Mouse (Mus musculus): ENCODE results near the gene Mx1. TPM values are rescaled to one million over a fixed set of nuclear protein-coding genes. Genes with fewer than 3 reads are reported as not detected.

The Mx1 gene
- polyA plus RNA-seq, 1 experiment from 2014 or later, result 0.11 TPM

GRCm38 (mm10) chr16:97498139-97498538 lies 35.4 kb upstream of the Mx1 start:
- H3K27me3 ChIP-seq (ENCODE audit: control insufficient read depth, insufficient read depth, low read length), result no peaks in the 10 kb centered on the region
- no peak overlapping the region for H3K4me3 ChIP-seq (ENCODE audit: low read depth, low read length)
- no peak overlapping the region for H3K4me2 ChIP-seq (ENCODE audit: low read depth, severe bottlenecking)
- DNase-seq (ENCODE audit: low spot score), result no peak
- no peak overlapping the region for H3K27ac ChIP-seq (replicated peaks; ENCODE audit: low read depth, low read length)
- no peaks in the 10 kb centered on the region for H3K4me1 ChIP-seq (ENCODE audit: control insufficient read depth, insufficient read depth, low read length)
- no peaks in the 10 kb centered on the region for H3K36me3 ChIP-seq (ENCODE audit: control insufficient read depth, insufficient read depth, low read length)
- ATAC-seq (ENCODE audit: insufficient number of reproducible peaks, low FRiP score, low TSS enrichment, low read depth), result no peak
- WGBS, result 90% methylated on average over 3 of the region's 3 CpGs
- H3K9me3 ChIP-seq (ENCODE audit: control insufficient read depth, low read length), result no peaks in the 10 kb centered on the region
- no peak overlapping the region for H3K9ac ChIP-seq (ENCODE audit: low read length)

DNA sequence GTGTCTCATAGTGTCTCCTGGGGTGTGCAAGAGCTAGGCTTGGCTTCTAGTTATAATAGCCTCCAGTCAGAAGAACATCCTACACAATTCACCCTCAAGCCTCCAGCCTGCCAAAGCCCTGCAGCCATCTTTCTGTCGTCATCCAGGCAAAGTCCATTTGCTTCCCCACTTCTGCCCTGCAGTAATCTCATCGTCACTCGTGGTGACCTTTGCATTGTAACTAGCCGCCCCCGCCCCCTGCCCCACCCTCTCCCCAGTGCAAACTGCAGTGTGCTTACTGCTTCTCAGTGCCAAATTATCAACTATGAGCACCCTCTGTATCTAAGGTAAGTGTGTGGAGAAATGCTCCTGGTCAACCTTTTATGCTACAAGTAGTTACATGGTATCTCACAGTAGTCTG lies 35.0 kb upstream of the Mx1 start:
- Histone ChIP-seq H3K36me3 (ENCODE audit: control insufficient read depth, insufficient read depth, low read length) (no peaks in the 10 kb centered on the region), H3K4me3 (ENCODE audit: low read depth, low read length) (no peak overlapping the region), H3K27ac (replicated peaks; ENCODE audit: low read depth, low read length) (no peak overlapping the region), H3K9me3 (ENCODE audit: control insufficient read depth, low read length) (no peaks in the 10 kb centered on the region), H3K27me3 (ENCODE audit: control insufficient read depth, insufficient read depth, low read length) (no peaks in the 10 kb centered on the region), H3K4me2 (ENCODE audit: low read depth, severe bottlenecking) (no peak overlapping the region), H3K4me1 (ENCODE audit: control insufficient read depth, insufficient read depth, low read length) (no peaks in the 10 kb centered on the region), H3K9ac (ENCODE audit: low read length) (no peak overlapping the region)
- WGBS, result 45% methylated on average over 5 of the region's 5 CpGs
- DNase-seq (ENCODE audit: low spot score) (no peak), ATAC-seq (ENCODE audit: insufficient number of reproducible peaks, low FRiP score, low TSS enrichment, low read depth) (no peak)

DNA sequence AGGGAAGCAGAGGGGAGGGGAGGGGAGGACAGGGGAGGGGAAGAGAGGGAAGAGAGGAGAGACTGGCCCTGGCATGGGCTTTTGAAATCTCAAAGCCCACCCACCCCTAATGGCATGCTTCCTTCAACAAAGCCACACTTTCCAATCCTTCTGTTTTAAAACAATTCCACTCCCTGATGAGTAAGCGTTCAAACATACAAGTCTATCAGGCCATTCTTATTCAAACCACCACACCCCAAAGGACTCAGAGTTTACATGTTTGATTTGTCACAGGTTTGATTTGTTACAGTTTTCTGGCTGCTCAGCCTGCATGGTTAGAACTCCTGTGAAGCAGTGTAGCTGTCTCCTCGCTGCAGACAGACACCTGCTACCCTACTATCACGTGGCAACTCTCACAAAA lies 33.3 kb upstream of the Mx1 start:
- no peak overlapping the region for H3K27ac ChIP-seq (replicated peaks; ENCODE audit: low read depth, low read length)
- 62% methylated on average over 3 of the region's 3 CpGs for WGBS
- no peak overlapping the region for H3K4me3 ChIP-seq (ENCODE audit: low read depth, low read length)
- no peaks in the 10 kb centered on the region for H3K36me3 ChIP-seq (ENCODE audit: control insufficient read depth, insufficient read depth, low read length)
- H3K4me2 ChIP-seq (ENCODE audit: low read depth, severe bottlenecking), result no peak overlapping the region
- DNase-seq (ENCODE audit: low spot score) (no peak), ATAC-seq (ENCODE audit: insufficient number of reproducible peaks, low FRiP score, low TSS enrichment, low read depth) (no peak)
- no peaks in the 10 kb centered on the region for H3K4me1 ChIP-seq (ENCODE audit: control insufficient read depth, insufficient read depth, low read length)
- H3K9ac ChIP-seq (ENCODE audit: low read length), result no peak overlapping the region
- H3K9me3 ChIP-seq (ENCODE audit: control insufficient read depth, low read length), result no peaks in the 10 kb centered on the region
- H3K27me3 ChIP-seq (ENCODE audit: control insufficient read depth, insufficient read depth, low read length), result no peaks in the 10 kb centered on the region

- Histone ChIP-seq H3K27me3 (ENCODE audit: control insufficient read depth, insufficient read depth, low read length) (no peaks in the 10 kb centered on the region), H3K4me3 (ENCODE audit: low read depth, low read length) (no peak overlapping the region), H3K27ac (replicated peaks; ENCODE audit: low read depth, low read length) (no peak overlapping the region), H3K9ac (ENCODE audit: low read length) (no peak overlapping the region), H3K9me3 (ENCODE audit: control insufficient read depth, low read length) (no peaks in the 10 kb centered on the region), H3K4me1 (ENCODE audit: control insufficient read depth, insufficient read depth, low read length) (no peaks in the 10 kb centered on the region), H3K36me3 (ENCODE audit: control insufficient read depth, insufficient read depth, low read length) (no peaks in the 10 kb centered on the region), H3K4me2 (ENCODE audit: low read depth, severe bottlenecking) (no peak overlapping the region)
- ATAC-seq (ENCODE audit: insufficient number of reproducible peaks, low FRiP score, low TSS enrichment, low read depth), result no peak
- WGBS, result 88% methylated on average over 1 of the region's 1 CpGs
- no peak for DNase-seq (ENCODE audit: low spot score)
These were observed 29.7 kb upstream of the Mx1 start for GRCm38 (mm10) chr16:97492369-97492768.

DNA sequence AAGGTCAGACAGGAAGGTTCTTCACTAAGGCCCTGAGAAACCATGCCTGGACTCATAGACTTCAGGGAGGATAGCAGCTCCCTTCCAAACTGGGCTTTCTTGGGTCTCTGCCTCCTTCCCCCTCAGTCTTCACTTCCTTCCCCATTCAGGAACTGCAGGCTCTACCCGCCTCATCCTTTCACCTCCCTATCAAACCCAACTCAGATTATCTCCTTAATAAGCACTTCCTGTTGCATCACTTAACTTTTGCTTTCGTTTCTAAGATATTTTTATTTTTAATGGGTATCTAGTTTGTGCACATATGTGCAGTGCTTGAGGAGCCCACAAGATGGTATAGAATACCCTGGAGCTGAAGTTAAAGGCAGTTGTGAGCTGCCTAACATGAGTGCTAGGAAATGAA lies 15.9 kb upstream of the Mx1 start:
- H3K4me1 ChIP-seq (ENCODE audit: control insufficient read depth, insufficient read depth, low read length), result no peaks in the 10 kb centered on the region
- no peak overlapping the region for H3K9ac ChIP-seq (ENCODE audit: low read length)
- no peak for ATAC-seq (ENCODE audit: insufficient number of reproducible peaks, low FRiP score, low TSS enrichment, low read depth)
- no peaks in the 10 kb centered on the region for H3K27me3 ChIP-seq (ENCODE audit: control insufficient read depth, insufficient read depth, low read length)
- no peak overlapping the region for H3K27ac ChIP-seq (replicated peaks; ENCODE audit: low read depth, low read length)
- no peaks in the 10 kb centered on the region for H3K36me3 ChIP-seq (ENCODE audit: control insufficient read depth, insufficient read depth, low read length)
- 87% methylated on average over 2 of the region's 2 CpGs for WGBS
- no peak overlapping the region for H3K4me3 ChIP-seq (ENCODE audit: low read depth, low read length)
- H3K4me2 ChIP-seq (ENCODE audit: low read depth, severe bottlenecking), result no peak overlapping the region
- DNase-seq (ENCODE audit: low spot score), result no peak
- no peaks in the 10 kb centered on the region for H3K9me3 ChIP-seq (ENCODE audit: control insufficient read depth, low read length)

DNA sequence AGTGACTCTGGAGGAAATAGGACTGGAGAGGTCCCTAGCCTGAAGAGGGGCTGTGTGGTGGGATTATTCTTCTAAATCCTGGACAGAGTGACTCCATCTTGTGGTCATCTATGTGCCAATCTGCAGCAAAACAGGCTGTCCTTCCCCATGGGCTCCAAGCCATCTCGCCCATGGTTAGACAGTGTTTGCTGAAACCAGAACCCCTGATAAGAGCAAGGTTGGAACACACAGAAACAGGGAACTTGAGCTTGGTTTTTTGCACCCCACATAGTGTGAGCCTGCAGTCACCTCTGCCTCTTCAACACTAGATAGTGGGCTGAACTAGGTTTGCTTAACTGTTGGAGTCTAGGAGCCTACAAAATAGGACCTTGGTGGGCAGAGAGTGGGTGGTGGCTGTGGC lies 13.8 kb upstream of the Mx1 start:
- Histone ChIP-seq H3K27me3 (ENCODE audit: control insufficient read depth, insufficient read depth, low read length) (no peaks in the 10 kb centered on the region), H3K9ac (ENCODE audit: low read length) (no peak overlapping the region), H3K4me3 (ENCODE audit: low read depth, low read length) (no peak overlapping the region), H3K4me1 (ENCODE audit: control insufficient read depth, insufficient read depth, low read length) (no peaks in the 10 kb centered on the region), H3K4me2 (ENCODE audit: low read depth, severe bottlenecking) (no peak overlapping the region), H3K9me3 (ENCODE audit: control insufficient read depth, low read length) (no peaks in the 10 kb centered on the region), H3K27ac (replicated peaks; ENCODE audit: low read depth, low read length) (no peak overlapping the region), H3K36me3 (ENCODE audit: control insufficient read depth, insufficient read depth, low read length) (no peaks in the 10 kb centered on the region)
- DNase-seq (ENCODE audit: low spot score) (no peak), ATAC-seq (ENCODE audit: insufficient number of reproducible peaks, low FRiP score, low TSS enrichment, low read depth) (no peak)
- WGBS, result 92% methylated on average over 1 of the region's 1 CpGs

GRCm38 (mm10) chr16:97475581-97475980 lies 12.9 kb upstream of the Mx1 start:
- DNase-seq (ENCODE audit: low spot score), result no peak
- Histone ChIP-seq H3K9me3 (ENCODE audit: control insufficient read depth, low read length) (no peaks in the 10 kb centered on the region), H3K4me1 (ENCODE audit: control insufficient read depth, insufficient read depth, low read length) (no peaks in the 10 kb centered on the region), H3K9ac (ENCODE audit: low read length) (no peak overlapping the region), H3K27ac (replicated peaks; ENCODE audit: low read depth, low read length) (no peak overlapping the region), H3K4me2 (ENCODE audit: low read depth, severe bottlenecking) (no peak overlapping the region), H3K36me3 (ENCODE audit: control insufficient read depth, insufficient read depth, low read length) (no peaks in the 10 kb centered on the region), H3K4me3 (ENCODE audit: low read depth, low read length) (no peak overlapping the region), H3K27me3 (ENCODE audit: control insufficient read depth, insufficient read depth, low read length) (no peaks in the 10 kb centered on the region)
- no peak for ATAC-seq (ENCODE audit: insufficient number of reproducible peaks, low FRiP score, low TSS enrichment, low read depth)
- whole genome bisulfite sequencing, result 85% methylated on average over 3 of the region's 3 CpGs

GRCm38 (mm10) chr16:97474671-97475070 lies 12.0 kb upstream of the Mx1 start:
- H3K36me3 ChIP-seq (ENCODE audit: control insufficient read depth, insufficient read depth, low read length), result no peaks in the 10 kb centered on the region
- no peak overlapping the region for H3K9ac ChIP-seq (ENCODE audit: low read length)
- no peak overlapping the region for H3K4me2 ChIP-seq (ENCODE audit: low read depth, severe bottlenecking)
- ATAC-seq (ENCODE audit: insufficient number of reproducible peaks, low FRiP score, low TSS enrichment, low read depth), result no peak
- H3K27me3 ChIP-seq (ENCODE audit: control insufficient read depth, insufficient read depth, low read length), result no peaks in the 10 kb centered on the region
- no peak overlapping the region for H3K4me3 ChIP-seq (ENCODE audit: low read depth, low read length)
- no peak overlapping the region for H3K27ac ChIP-seq (replicated peaks; ENCODE audit: low read depth, low read length)
- DNase-seq (ENCODE audit: low spot score), result no peak
- H3K4me1 ChIP-seq (ENCODE audit: control insufficient read depth, insufficient read depth, low read length), result no peaks in the 10 kb centered on the region
- no peaks in the 10 kb centered on the region for H3K9me3 ChIP-seq (ENCODE audit: control insufficient read depth, low read length)
- WGBS, result 78% methylated on average over 2 of the region's 2 CpGs

GRCm38 (mm10) chr16:97467993-97468791 lies 5.5 kb upstream of the Mx1 start:
- H3K9ac ChIP-seq (ENCODE audit: low read length), result no peak overlapping the region
- H3K4me1 ChIP-seq (ENCODE audit: control insufficient read depth, insufficient read depth, low read length), result no peaks in the 10 kb centered on the region
- no peaks in the 10 kb centered on the region for H3K27me3 ChIP-seq (ENCODE audit: control insufficient read depth, insufficient read depth, low read length)
- no peaks in the 10 kb centered on the region for H3K36me3 ChIP-seq (ENCODE audit: control insufficient read depth, insufficient read depth, low read length)
- H3K4me3 ChIP-seq (ENCODE audit: low read depth, low read length), result no peak overlapping the region
- H3K9me3 ChIP-seq (ENCODE audit: control insufficient read depth, low read length), result no peaks in the 10 kb centered on the region
- no peak overlapping the region for H3K27ac ChIP-seq (replicated peaks; ENCODE audit: low read depth, low read length)
- H3K4me2 ChIP-seq (ENCODE audit: low read depth, severe bottlenecking), result no peak overlapping the region
- WGBS, result 78% methylated on average over 4 of the region's 4 CpGs
- no peak for DNase-seq (ENCODE audit: low spot score)
- no peak for ATAC-seq (ENCODE audit: insufficient number of reproducible peaks, low FRiP score, low TSS enrichment, low read depth)

Measured in limb, embryonic 11.5 days (tissue).